Mouse (Mus musculus) thymus, postnatal 10 days (tissue): ENCODE results near the gene 0610009B22Rik.
"Not testable (repeated sequence)": the region's sequence is repeated elsewhere in the genome, so short reads cannot be mapped to it uniquely, and the experiment has no call there.

Experiments used
- DNase-seq, 2 experiments: peaks; one replicate each; pipeline ENCODE4 v3.0.0; 2021; ENCODE audit warnings: low spot score in 2 of 2

Gene 0610009B22Rik

GRCm38 (mm10) chr11:51688330-51689328 lies at the start of gene 0610009B22Rik:
0610009B22Rik (minus strand) TSS chr11:51688874.
- peak; percentile 99 to 100 for DNase-seq

- not testable (repeated sequence) for DNase-seq
Measured at GRCm38 (mm10) chr11:51734218-51734617, 45.5 kb upstream of the 0610009B22Rik start.

GRCm38 (mm10) chr11:51732883-51733282 lies 44.2 kb upstream of the 0610009B22Rik start:
- no peak for DNase-seq

GRCm38 (mm10) chr11:51721066-51721465 lies 32.4 kb upstream of the 0610009B22Rik start:
- no peak for DNase-seq

- DNase-seq = no peak
Measured at GRCm38 (mm10) chr11:51707080-51707479, 18.4 kb upstream of the 0610009B22Rik start.

GRCm38 (mm10) chr11:51706451-51706850 lies 17.8 kb upstream of the 0610009B22Rik start:
- no peak for DNase-seq

- DNase-seq = peak in 1 of 2 experiments; percentile 46
Measured at GRCm38 (mm10) chr11:51703379-51703998, 14.8 kb upstream of the 0610009B22Rik start.

- no peak for DNase-seq
Measured at GRCm38 (mm10) chr11:51702831-51703230, 14.2 kb upstream of the 0610009B22Rik start.

GRCm38 (mm10) chr11:51694984-51695383 lies 6.3 kb upstream of the 0610009B22Rik start:
- DNase-seq = no peak

GRCm38 (mm10) chr11:51690597-51690996 lies 1.9 kb upstream of the 0610009B22Rik start:
- not testable (repeated sequence) for DNase-seq

- DNase-seq = no peak
Measured at GRCm38 (mm10) chr11:51689343-51689742, 669 bp upstream of the 0610009B22Rik start.

- no peak for DNase-seq
Measured at GRCm38 (mm10) chr11:51681976-51682374, 6.7 kb downstream of the 0610009B22Rik start.

GRCm38 (mm10) chr11:51681324-51681975 lies 7.2 kb downstream of the 0610009B22Rik start:
- DNase-seq = peak; percentile 76 to 94

- no peak for DNase-seq
Measured at GRCm38 (mm10) chr11:51679466-51679865, 9.2 kb downstream of the 0610009B22Rik start.

- DNase-seq = no peak
Measured at GRCm38 (mm10) chr11:51677737-51678418, 10.8 kb downstream of the 0610009B22Rik start.

GRCm38 (mm10) chr11:51675386-51675785 lies 13.3 kb downstream of the 0610009B22Rik start:
- DNase-seq = no peak

- no peak for DNase-seq
Measured at GRCm38 (mm10) chr11:51673291-51673690, 15.4 kb downstream of the 0610009B22Rik start.

GRCm38 (mm10) chr11:51671376-51671775 lies 17.3 kb downstream of the 0610009B22Rik start:
- DNase-seq = no peak

- DNase-seq = no peak
Measured at GRCm38 (mm10) chr11:51670846-51671245, 17.8 kb downstream of the 0610009B22Rik start.

- not testable (repeated sequence) for DNase-seq
Measured at GRCm38 (mm10) chr11:51664747-51665146, 23.9 kb downstream of the 0610009B22Rik start.

GRCm38 (mm10) chr11:51662632-51663031 lies 26.0 kb downstream of the 0610009B22Rik start:
- DNase-seq = no peak
